Mouse (Mus musculus) CH12.LX (cell line): Measurements from ENCODE around the gene Pou3f1. TPM values are rescaled to one million over a fixed set of nuclear protein-coding genes. Genes with fewer than 3 reads are reported as not detected.

ENCODE experiments used
- DNase-seq: peaks from one replicate; pipeline ENCODE4 v3.0.0-alpha.2; 2013; ENCODE audit errors: extremely low read depth
- H3K27ac ChIP-seq: 2 replicates; pipeline ENCODE4 v1.5.1; 2012; ENCODE audit warnings: low read depth, mild to moderate bottlenecking, control low read depth, moderate library complexity; ENCODE audit not compliant: insufficient read depth
- H3K27me3 ChIP-seq: replicated peaks from 2 replicates; pipeline ENCODE3; 2012; ENCODE audit warnings: inconsistent platforms
- H3K36me3 ChIP-seq, 2 experiments: replicated peaks in 1 of 2; 2 replicates each; pipeline versions ENCODE3 to v1.6.1; 2012; ENCODE audit warnings: inconsistent platforms in 1 of 2, low read length in 1 of 2, mild to moderate bottlenecking in 1 of 2, mixed read lengths in 1 of 2, moderate library complexity in 1 of 2; ENCODE audit not compliant: control insufficient read depth in 1 of 2, insufficient read depth in 1 of 2
- H3K4me1 ChIP-seq, 2 experiments: 2 replicates each; pipeline ENCODE4 v1.6.1; 2012; ENCODE audit warnings: inconsistent platforms in 1 of 2, moderate library complexity in 1 of 2; ENCODE audit not compliant: insufficient read depth in 2 of 2, control insufficient read depth in 1 of 2
- H3K4me2 ChIP-seq: 2 replicates; pipeline ENCODE4 v1.6.1; 2012; ENCODE audit warnings: low read depth, mild to moderate bottlenecking, control low read depth; ENCODE audit not compliant: poor library complexity, insufficient read depth, severe bottlenecking
- H3K4me3 ChIP-seq, 3 experiments: fragments of 150-350 bp in 1 of 3; sonication (generic) in 1 of 3; replicated peaks in 1 of 3; 2 replicates each; pipeline versions ENCODE3 to v1.5.1; 2011 to 2012; ENCODE audit warnings: low read depth in 2 of 3, low read length in 2 of 3, mild to moderate bottlenecking in 2 of 3, moderate library complexity in 2 of 3, control low read depth in 1 of 3, improper control_type of control experiment in 1 of 3, inconsistent platforms in 1 of 3, mixed read lengths in 1 of 3; ENCODE audit not compliant: poor library complexity in 1 of 3
- H3K79me2 ChIP-seq: replicated peaks from 2 replicates; pipeline ENCODE4 v1.6.1; 2012; ENCODE audit warnings: mild to moderate bottlenecking, moderate library complexity; ENCODE audit not compliant: control insufficient read depth, poor library complexity, insufficient read depth, severe bottlenecking; ENCODE audit errors: extremely low read depth
- H3K9ac ChIP-seq: 2 replicates; pipeline ENCODE4 v1.6.1; 2012; ENCODE audit warnings: low read depth, mild to moderate bottlenecking, control low read depth, moderate library complexity; ENCODE audit not compliant: insufficient read depth
- H3K9me3 ChIP-seq: replicated peaks from 2 replicates; pipeline ENCODE3; 2012; ENCODE audit warnings: low read length, inconsistent platforms, mixed read lengths
- BHLHE40 ChIP-seq: IDR thresholded peaks from 2 replicates; pipeline ENCODE4 v1.6.1; 2011; ENCODE audit warnings: mild to moderate bottlenecking, low read depth, low read length, improper control_type of control experiment
- CHD2 ChIP-seq: IDR thresholded peaks from 2 replicates; pipeline ENCODE4 v1.6.1; 2011; ENCODE audit warnings: low read length, improper control_type of control experiment
- CTCF ChIP-seq, 2 experiments: IDR thresholded peaks in 1 of 2; conservative IDR thresholded peaks in 1 of 2; 2 replicates each; pipeline ENCODE4 v1.5.1; 2011 to 2012; ENCODE audit warnings: low read depth in 2 of 2, low read length in 2 of 2, improper control_type of control experiment in 1 of 2, inconsistent platforms in 1 of 2, mild to moderate bottlenecking in 1 of 2, moderate library complexity in 1 of 2
- E2F4 ChIP-seq: IDR thresholded peaks from 2 replicates; pipeline ENCODE4 v1.6.1; 2011; ENCODE audit warnings: low read depth, low read length, improper control_type of control experiment; ENCODE audit not compliant: insufficient replicate concordance
- ETS1 ChIP-seq: conservative IDR thresholded peaks from 2 replicates; pipeline ENCODE4 v1.6.1; 2012; ENCODE audit warnings: low read depth, mild to moderate bottlenecking, inconsistent platforms, low read length, improper control_type of control experiment, moderate library complexity
- GABPA ChIP-seq: IDR thresholded peaks from 2 replicates; pipeline ENCODE4 v1.6.1; 2012; ENCODE audit warnings: low read depth, low read length, improper control_type of control experiment, inconsistent platforms; ENCODE audit not compliant: insufficient replicate concordance
- HCFC1 ChIP-seq: IDR thresholded peaks from 2 replicates; pipeline ENCODE4 v1.6.1; 2012; ENCODE audit warnings: low read depth, mild to moderate bottlenecking, inconsistent platforms, low read length, improper control_type of control experiment
- KAT2A ChIP-seq: IDR thresholded peaks from 2 replicates; pipeline ENCODE4 v1.6.1; 2012; ENCODE audit warnings: low read length, improper control_type of control experiment, inconsistent platforms; ENCODE audit not compliant: insufficient replicate concordance
- MAFK ChIP-seq: IDR thresholded peaks from 2 replicates; pipeline ENCODE4 v1.6.1; 2011; ENCODE audit warnings: low read length, improper control_type of control experiment; ENCODE audit not compliant: insufficient replicate concordance
- MEF2A ChIP-seq: IDR thresholded peaks from 2 replicates; pipeline ENCODE4 v1.6.1; 2014; ENCODE audit warnings: low read depth, mild to moderate bottlenecking, inconsistent platforms, low read length, improper control_type of control experiment, borderline replicate concordance
- MXI1 ChIP-seq: IDR thresholded peaks from 2 replicates; pipeline ENCODE4 v1.6.1; 2011; ENCODE audit warnings: mild to moderate bottlenecking, low read depth, low read length, improper control_type of control experiment
- MYC ChIP-seq: IDR thresholded peaks from 2 replicates; pipeline ENCODE4 v1.6.1; 2011; ENCODE audit warnings: low read depth, mild to moderate bottlenecking, improper control_type of control experiment, low read length
- NRF1 ChIP-seq: IDR thresholded peaks from 2 replicates; pipeline ENCODE4 v1.6.1; 2014; ENCODE audit warnings: low read depth, mild to moderate bottlenecking, inconsistent platforms, low read length, improper control_type of control experiment, moderate library complexity
- RAD21 ChIP-seq: IDR thresholded peaks from 2 replicates; pipeline ENCODE4 v1.6.1; 2011; ENCODE audit warnings: low read depth, mild to moderate bottlenecking, low read length, improper control_type of control experiment, moderate library complexity
- TCF12 ChIP-seq: IDR thresholded peaks from 2 replicates; pipeline ENCODE4 v1.6.1; 2014; ENCODE audit warnings: low read depth, mild to moderate bottlenecking, inconsistent platforms, low read length, improper control_type of control experiment
- dilution Hi-C: fragments of 300-500 bp; cut with MboI; formaldehyde crosslinking; loops from 2 replicates; pipeline ENCODE4 v1.14.3; 2020; ENCODE audit warnings: low sequenced_read_pairs; ENCODE audit not compliant: extremely low pct_unique_long_range_greater_than_20kb, extremely low pct_ligation_motif_present
- in situ Hi-C: fragments of 300-500 bp; cut with MboI; formaldehyde crosslinking; loops from 3 replicates; pipeline ENCODE4 v1.14.3; 2019; ENCODE audit warnings: low sequenced_read_pairs, low pct_ligation_motif_present, low pct_unique_long_range_greater_than_20kb, mixed read lengths
- polyA plus RNA-seq: library from polyadenylated mRNA; unstranded; fragments of >175 nt; gene quantifications from 2 replicates; pipeline ENCODE4 v1.2.1, GENCODE M21; 2012; ENCODE audit warnings: low read depth; ENCODE audit not compliant: insufficient read length
- total RNA-seq, 2 experiments: library from RNA; depleted of rRNA; stranded (reverse); fragments of 300-350 nt in 1 of 2; fragments of >200 nt in 1 of 2; gene quantifications; 2 replicates each; pipeline ENCODE4 v1.2.3; 2012 to 2014

The Pou3f1 gene
- total and polyA plus RNA-seq, 3 experiments = not detected

GRCm38 (mm10) chr4:124647909-124648308, 8.7 kb upstream of the Pou3f1 start:
- Histone ChIP-seq H3K9me3 (no peaks in the 10 kb centered on the region), H3K9ac (no peak overlapping the region), H3K4me2 (no peak overlapping the region), H3K4me1 (peaks cover 10 to 33% of the 10 kb centered on the region in 2 experiments), H3K4me3 (no peak overlapping the region), H3K36me3 (no peaks in the 10 kb centered on the region), H3K27ac (no peak overlapping the region), H3K27me3 (peaks cover 25% of the 10 kb centered on the region), H3K79me2 (no peaks in the 10 kb centered on the region)
- dilution Hi-C loops (no loop called here), in situ Hi-C loops (no loop called here)
- DNase-seq = no peak
- TF ChIP-seq CHD2 = no peak
- no peak for TF ChIP-seq GABPA
- TF ChIP-seq MAFK = no peak
- TF ChIP-seq ETS1 = no peak
- TF ChIP-seq KAT2A = no peak
- TF ChIP-seq BHLHE40 = no peak
- TF ChIP-seq HCFC1 = no peak
- no peak for TF ChIP-seq MYC
- no peak for TF ChIP-seq MEF2A
- TF ChIP-seq RAD21 = no peak
- no peak for TF ChIP-seq TCF12
- TF ChIP-seq MXI1 = no peak

- Histone ChIP-seq H3K4me3 (no peak overlapping the region), H3K9ac (no peak overlapping the region), H3K4me2 (no peak overlapping the region; the same call in 1 of the 2 replicates), H3K27me3 (peaks cover 28% of the 10 kb centered on the region), H3K9me3 (peaks cover 15% of the 10 kb centered on the region), H3K36me3 (no peaks in the 10 kb centered on the region), H3K79me2 (no peaks in the 10 kb centered on the region), H3K27ac (no peak overlapping the region), H3K4me1 (peaks cover 0 to 15% of the 10 kb centered on the region in 2 experiments; a peak in 2 of 4 replicates)
- TF ChIP-seq RAD21 (no peak), KAT2A (no peak), CTCF (conservative IDR thresholded peaks at IDR 0.05 in 1 of 2, IDR thresholded peaks at IDR 0.05 in 1 of 2; ENCODE audit: low read depth in 2 of 2, low read length in 2 of 2) (peak in 1 of 2 experiments; percentile 10; a peak in 1 of 4 replicates), NRF1 (no peak), E2F4 (no peak)
- DNase-seq = peak; percentile 24
- in situ Hi-C loops = no loop called here
- dilution Hi-C loops = no loop called here
These were observed 3.7 kb upstream of the Pou3f1 start for GRCm38 (mm10) chr4:124652886-124653285.
